Mouse (Mus musculus) liver, embryonic 13.5 days (tissue): Measurements from ENCODE around the gene Laptm5. TPM values are rescaled to one million over a fixed set of nuclear protein-coding genes. Genes with fewer than 3 reads are reported as not detected.

Experiments
- ATAC-seq: fragments of 200-750 bp; cut with Nextera tagmentation; 2 replicates; pipeline ENCODE4 v1.8.0; 2017; ENCODE audit warnings: low read depth, mild to moderate bottlenecking, moderate number of reproducible peaks, moderate library complexity
- DNase-seq: peaks from one replicate; pipeline ENCODE4 v3.0.0; 2022
- H3K27ac ChIP-seq: fragments of 300-500 bp; sonication (generic); 2 replicates; pipeline ENCODE4 v1.5.1; 2015; ENCODE audit warnings: moderate library complexity, mild to moderate bottlenecking, inconsistent platforms
- H3K27me3 ChIP-seq: fragments of 300-500 bp; sonication (generic); 2 replicates; pipeline ENCODE4 v1.6.1; 2015; ENCODE audit warnings: mild to moderate bottlenecking, inconsistent platforms
- H3K36me3 ChIP-seq: fragments of 300-500 bp; sonication (generic); 2 replicates; pipeline ENCODE4 v1.6.1; 2015; ENCODE audit warnings: mild to moderate bottlenecking, inconsistent platforms
- H3K4me1 ChIP-seq: fragments of 300-500 bp; sonication (generic); replicated peaks from 2 replicates; pipeline ENCODE4 v1.6.1; 2015; ENCODE audit warnings: inconsistent platforms
- H3K4me2 ChIP-seq: fragments of 300-500 bp; sonication (generic); 2 replicates; pipeline ENCODE4 v1.6.1; 2015; ENCODE audit warnings: inconsistent platforms, mild to moderate bottlenecking, moderate library complexity
- H3K4me3 ChIP-seq: fragments of 300-500 bp; sonication (generic); replicated peaks from 2 replicates; pipeline ENCODE4 v1.5.1; 2015; ENCODE audit warnings: mild to moderate bottlenecking, inconsistent platforms
- H3K9ac ChIP-seq: fragments of 300-500 bp; sonication (generic); 2 replicates; pipeline ENCODE4 v1.6.1; 2015; ENCODE audit warnings: mild to moderate bottlenecking, inconsistent platforms
- H3K9me3 ChIP-seq: fragments of 300-500 bp; sonication (generic); replicated peaks from 2 replicates; pipeline ENCODE4 v1.6.1; 2016; ENCODE audit warnings: inconsistent platforms
- WGBS: fragments of 180-500 bp; shearing (Covaris S2); methylation state at CpG from one replicate; pipeline ENCODE4 v1.1.7; 2015; ENCODE audit not compliant: insufficient replicate concordance; 5-methylcytosine and 5-hydroxymethylcytosine counted together
- polyA plus RNA-seq: library from polyadenylated mRNA; unstranded; fragments of >200 nt; fragmentation: Nextera tagmentation; extraction: Ambion mirVana; gene quantifications from 2 replicates; pipeline ENCODE4 v1.2.1, GENCODE M21; 2015

Gene Laptm5
- polyA plus RNA-seq, 1 experiment from 2014 or later = 54.1 TPM

- Histone ChIP-seq H3K9me3 (no peaks in the 10 kb centered on the region), H3K36me3 (no peaks in the 10 kb centered on the region), H3K4me3 (peak overlapping the region; percentile 30), H3K4me1 (peaks cover 65% of the 10 kb centered on the region), H3K9ac (peak overlapping the region; percentile 51), H3K27ac (peak overlapping the region; percentile 72), H3K27me3 (no peaks in the 10 kb centered on the region), H3K4me2 (peak overlapping the region; percentile 41)
- WGBS = 18% methylated on average over 3 of the region's 3 CpGs
- DNase-seq = no peak
- ATAC-seq = no peak
Observed at GRCm38 (mm10) chr4:130913511-130913910, 586 bp downstream of the Laptm5 start.

GRCm38 (mm10) chr4:130914011-130914410 lies 1.1 kb downstream of the Laptm5 start:
- Histone ChIP-seq H3K27ac (peak overlapping the region; percentile 72), H3K9ac (peak overlapping the region; percentile 51; the same call in 1 of the 2 replicates), H3K9me3 (no peaks in the 10 kb centered on the region), H3K4me1 (peaks cover 62% of the 10 kb centered on the region), H3K27me3 (no peaks in the 10 kb centered on the region), H3K36me3 (no peaks in the 10 kb centered on the region), H3K4me3 (peak overlapping the region; percentile 30), H3K4me2 (peak overlapping the region; percentile 41)
- 7% methylated on average over 4 of the region's 4 CpGs for WGBS
- DNase-seq (peak; percentile 23), ATAC-seq (peak; percentile 54)

GRCm38 (mm10) chr4:130914527-130914926 lies 1.6 kb downstream of the Laptm5 start:
- Histone ChIP-seq H3K27ac (no peak overlapping the region), H3K36me3 (no peaks in the 10 kb centered on the region), H3K27me3 (no peaks in the 10 kb centered on the region), H3K9ac (0 out of 2 replicates have a peak overlapping the region, but pooled peaks have one; percentile 51), H3K4me2 (peak overlapping the region; percentile 41), H3K4me3 (peak overlapping the region; percentile 30), H3K4me1 (peaks cover 62% of the 10 kb centered on the region), H3K9me3 (no peaks in the 10 kb centered on the region)
- DNase-seq (no peak), ATAC-seq (no peak)
- 23% methylated on average over 7 of the region's 7 CpGs for WGBS

GRCm38 (mm10) chr4:130915006-130915667 lies 2.2 kb downstream of the Laptm5 start:
- Histone ChIP-seq H3K9me3 (no peaks in the 10 kb centered on the region), H3K27ac (no peak overlapping the region), H3K27me3 (no peaks in the 10 kb centered on the region), H3K4me2 (peak overlapping the region; percentile 41), H3K36me3 (no peaks in the 10 kb centered on the region), H3K9ac (no peak overlapping the region), H3K4me1 (peaks cover 62% of the 10 kb centered on the region), H3K4me3 (peak overlapping the region; percentile 30)
- ATAC-seq (no peak), DNase-seq (no peak)
- WGBS = 23% methylated on average over 12 of the region's 12 CpGs

- no peak overlapping the region for H3K9ac ChIP-seq
- H3K27me3 ChIP-seq = no peaks in the 10 kb centered on the region
- ATAC-seq (no peak), DNase-seq (no peak)
- peak overlapping the region; percentile 41 for H3K4me2 ChIP-seq
- no peak overlapping the region for H3K27ac ChIP-seq
- no peaks in the 10 kb centered on the region for H3K36me3 ChIP-seq
- H3K9me3 ChIP-seq = no peaks in the 10 kb centered on the region
- H3K4me1 ChIP-seq = peaks cover 61% of the 10 kb centered on the region
- WGBS = 38% methylated on average over 7 of the region's 7 CpGs
- peak overlapping the region; percentile 30 for H3K4me3 ChIP-seq
Observed at GRCm38 (mm10) chr4:130915668-130916035, 2.7 kb downstream of the Laptm5 start.

- no peak for ATAC-seq
- 60% methylated on average over 7 of the region's 7 CpGs for WGBS
- no peaks in the 10 kb centered on the region for H3K27me3 ChIP-seq
- H3K27ac ChIP-seq = no peak overlapping the region
- no peaks in the 10 kb centered on the region for H3K36me3 ChIP-seq
- no peaks in the 10 kb centered on the region for H3K9me3 ChIP-seq
- H3K4me2 ChIP-seq = no peak overlapping the region
- no peak for DNase-seq
- H3K9ac ChIP-seq = no peak overlapping the region
- H3K4me1 ChIP-seq = peaks cover 64% of the 10 kb centered on the region
- H3K4me3 ChIP-seq = no peak overlapping the region
Observed at GRCm38 (mm10) chr4:130916639-130917038, 3.7 kb downstream of the Laptm5 start.

- Histone ChIP-seq H3K4me2 (no peak overlapping the region), H3K27ac (no peak overlapping the region), H3K9ac (no peak overlapping the region), H3K4me1 (peaks cover 61% of the 10 kb centered on the region), H3K36me3 (no peaks in the 10 kb centered on the region), H3K9me3 (no peaks in the 10 kb centered on the region), H3K27me3 (no peaks in the 10 kb centered on the region), H3K4me3 (no peak overlapping the region)
- ATAC-seq (no peak), DNase-seq (no peak)
- 60% methylated on average over 4 of the region's 4 CpGs for WGBS
Observed at GRCm38 (mm10) chr4:130917564-130917963, 4.6 kb downstream of the Laptm5 start.

- Histone ChIP-seq H3K36me3 (no peaks in the 10 kb centered on the region), H3K4me2 (no peak overlapping the region), H3K27ac (no peak overlapping the region), H3K9me3 (no peaks in the 10 kb centered on the region), H3K9ac (no peak overlapping the region), H3K4me3 (no peak overlapping the region), H3K27me3 (no peaks in the 10 kb centered on the region), H3K4me1 (peaks cover 51% of the 10 kb centered on the region)
- WGBS = 46% methylated on average over 10 of the region's 10 CpGs
- DNase-seq = no peak
- ATAC-seq = 0 out of 2 replicates have a peak, but pooled peaks have one; percentile 13
Observed at GRCm38 (mm10) chr4:130918805-130919749, 6.2 kb downstream of the Laptm5 start.

- Histone ChIP-seq H3K27ac (no peak overlapping the region), H3K9ac (no peak overlapping the region), H3K4me2 (no peak overlapping the region), H3K27me3 (no peaks in the 10 kb centered on the region), H3K4me3 (no peak overlapping the region), H3K4me1 (peaks cover 44% of the 10 kb centered on the region), H3K9me3 (no peaks in the 10 kb centered on the region), H3K36me3 (no peaks in the 10 kb centered on the region)
- 51% methylated on average over 9 of the region's 9 CpGs for WGBS
- ATAC-seq (0 out of 2 replicates have a peak, but pooled peaks have one; percentile 21), DNase-seq (no peak)
Observed at GRCm38 (mm10) chr4:130919750-130920356, 6.9 kb downstream of the Laptm5 start.

GRCm38 (mm10) chr4:130920951-130921693 lies 8.2 kb downstream of the Laptm5 start:
- H3K4me2 ChIP-seq = peak overlapping the region; percentile 12; the same call in 1 of the 2 replicates
- WGBS = 23% methylated on average over 12 of the region's 12 CpGs

More at GRCm38 (mm10) chr4:130920951-130921693, 8.2 kb downstream of the Laptm5 start:
- peaks cover 43% of the 10 kb centered on the region for H3K4me1 ChIP-seq
- no peak overlapping the region for H3K27ac ChIP-seq
- no peak overlapping the region for H3K9ac ChIP-seq
- H3K4me3 ChIP-seq = no peak overlapping the region
- DNase-seq (no peak), ATAC-seq (peak; percentile 32; the same call in 1 of the 2 replicates)
- H3K27me3 ChIP-seq = no peaks in the 10 kb centered on the region
- H3K9me3 ChIP-seq = no peaks in the 10 kb centered on the region
- no peaks in the 10 kb centered on the region for H3K36me3 ChIP-seq
